Mouse (Mus musculus) liver, adult 2 months (tissue): ENCODE results near the gene Cnpy3.

ENCODE experiments used
- CTCF ChIP-seq: fragments of 200-500 bp; IDR thresholded peaks from 2 replicates; pipeline ENCODE4 v1.5.1; 2011; ENCODE audit warnings: low read depth, low read length, control low read depth
- POLR2A ChIP-seq: fragments of 200-500 bp; IDR thresholded peaks from 2 replicates; pipeline ENCODE4 v1.6.1; 2011; ENCODE audit warnings: low read length, control low read depth; ENCODE audit not compliant: insufficient read depth; ENCODE audit errors: extremely low read depth

GRCm38 (mm10) chr17:46699245-46699644 is 52.8 kb downstream of the Cnpy3 start:
- TF ChIP-seq CTCF (no peak), POLR2A (no peak)
